Mouse (Mus musculus): ENCODE measurements around the gene Lsm12. TPM values are rescaled to one million over a fixed set of nuclear protein-coding genes. Genes with fewer than 3 reads are reported as not detected.
"Not testable (repeated sequence)": the region's sequence is repeated elsewhere in the genome, so short reads cannot be mapped to it uniquely, and the experiment has no call there.

Gene Lsm12
- polyA plus RNA-seq, 1 experiment: 39.6 TPM

DNA sequence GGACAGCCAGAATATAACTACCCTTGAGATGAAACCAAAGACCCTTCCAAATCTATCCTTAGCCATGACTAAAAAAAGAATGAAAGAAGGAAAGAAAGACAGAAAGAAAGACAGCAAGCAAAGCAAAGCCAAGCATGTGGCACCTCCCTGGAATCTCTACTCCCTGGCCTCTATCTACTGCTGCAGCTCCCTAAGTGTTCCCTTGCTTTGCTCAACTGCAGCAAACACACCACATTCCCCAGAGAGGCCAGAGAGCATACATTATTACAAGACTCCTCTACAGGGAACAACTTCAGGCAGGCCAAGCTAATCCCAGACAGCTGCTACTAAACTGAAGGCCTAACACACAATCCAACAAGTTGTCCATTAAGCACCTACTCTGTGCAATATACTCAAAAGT, 5.3 kb downstream of the Lsm12 start:
- DNase-seq: no peak
- Histone ChIP-seq H3K4me3 (ENCODE audit: insufficient read depth, low read depth, low read length) (no peak overlapping the region), H3K27me3 (replicated peaks; ENCODE audit: control insufficient read depth, insufficient read depth, low read length) (no peaks in the 10 kb centered on the region), H3K36me3 (ENCODE audit: control insufficient read depth, insufficient read depth, low read length) (peaks cover 2% of the 10 kb centered on the region), H3K4me1 (ENCODE audit: control insufficient read depth, insufficient read depth, low read length) (peaks cover 12% of the 10 kb centered on the region), H3K27ac (ENCODE audit: insufficient read depth, low read depth, low read length) (no peak overlapping the region)
- TF ChIP-seq POLR2A (IDR thresholded peaks at IDR 0.05; ENCODE audit: low read depth, low read length): no peak
- no peak for TF ChIP-seq CTCF (conservative IDR thresholded peaks at IDR 0.05; ENCODE audit: insufficient read depth, insufficient read length, low read depth, low read length)

DNA sequence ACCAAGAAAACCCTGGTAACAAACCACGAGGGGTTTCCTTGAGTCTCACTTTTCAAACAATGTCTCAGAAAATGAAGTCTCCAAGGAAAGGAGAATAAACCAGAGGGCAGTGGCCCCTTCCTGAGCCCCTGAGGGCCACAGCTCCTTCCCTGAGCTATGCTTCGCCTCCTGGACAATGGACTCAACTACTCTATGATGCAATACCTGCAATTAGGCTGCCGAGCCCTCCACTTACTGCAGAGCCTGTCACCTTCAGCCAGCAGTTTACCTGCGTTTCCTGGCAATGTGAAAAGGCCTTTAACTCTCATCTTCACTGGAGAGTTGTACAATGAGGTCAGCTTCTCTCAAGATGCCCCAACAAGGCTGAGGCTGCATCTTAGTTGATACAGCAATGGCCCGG, 16.4 kb downstream of the Lsm12 start:
- no peaks in the 10 kb centered on the region for H3K4me1 ChIP-seq (ENCODE audit: control insufficient read depth, insufficient read depth, low read length)
- no peaks in the 10 kb centered on the region for H3K27me3 ChIP-seq (replicated peaks; ENCODE audit: control insufficient read depth, insufficient read depth, low read length)
- TF ChIP-seq POLR2A (IDR thresholded peaks at IDR 0.05; ENCODE audit: low read depth, low read length) (no peak), CTCF (conservative IDR thresholded peaks at IDR 0.05; ENCODE audit: insufficient read depth, insufficient read length, low read depth, low read length) (no peak)
- no peak overlapping the region for H3K4me3 ChIP-seq (ENCODE audit: insufficient read depth, low read depth, low read length)
- no peak overlapping the region for H3K27ac ChIP-seq (ENCODE audit: insufficient read depth, low read depth, low read length)
- no peak for DNase-seq
- 80% methylated on average over 5 of the region's 5 CpGs for WGBS
- no peaks in the 10 kb centered on the region; the same call in 1 of the 2 replicates for H3K36me3 ChIP-seq (ENCODE audit: control insufficient read depth, insufficient read depth, low read length)

DNA sequence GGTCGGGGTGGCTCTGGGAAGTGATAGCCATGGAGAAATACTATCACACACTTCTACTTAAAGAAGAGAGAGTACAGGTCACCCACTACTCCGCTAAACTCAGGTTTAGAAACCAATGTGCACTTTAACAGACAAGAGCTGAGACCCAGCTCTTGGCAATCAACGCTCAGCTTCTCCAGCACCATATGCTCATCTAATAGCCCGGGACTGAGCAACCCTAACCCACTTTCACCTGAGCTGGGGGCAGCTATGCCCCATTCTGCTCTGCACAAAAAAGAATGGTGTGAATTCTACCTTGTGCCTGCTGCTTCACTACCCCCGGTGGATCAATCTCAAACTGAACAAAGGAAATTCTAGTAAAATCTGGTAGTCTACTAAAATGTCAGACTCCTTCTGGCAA, 17.6 kb downstream of the Lsm12 start:
- WGBS: 81% methylated on average over 5 of the region's 5 CpGs

DNA sequence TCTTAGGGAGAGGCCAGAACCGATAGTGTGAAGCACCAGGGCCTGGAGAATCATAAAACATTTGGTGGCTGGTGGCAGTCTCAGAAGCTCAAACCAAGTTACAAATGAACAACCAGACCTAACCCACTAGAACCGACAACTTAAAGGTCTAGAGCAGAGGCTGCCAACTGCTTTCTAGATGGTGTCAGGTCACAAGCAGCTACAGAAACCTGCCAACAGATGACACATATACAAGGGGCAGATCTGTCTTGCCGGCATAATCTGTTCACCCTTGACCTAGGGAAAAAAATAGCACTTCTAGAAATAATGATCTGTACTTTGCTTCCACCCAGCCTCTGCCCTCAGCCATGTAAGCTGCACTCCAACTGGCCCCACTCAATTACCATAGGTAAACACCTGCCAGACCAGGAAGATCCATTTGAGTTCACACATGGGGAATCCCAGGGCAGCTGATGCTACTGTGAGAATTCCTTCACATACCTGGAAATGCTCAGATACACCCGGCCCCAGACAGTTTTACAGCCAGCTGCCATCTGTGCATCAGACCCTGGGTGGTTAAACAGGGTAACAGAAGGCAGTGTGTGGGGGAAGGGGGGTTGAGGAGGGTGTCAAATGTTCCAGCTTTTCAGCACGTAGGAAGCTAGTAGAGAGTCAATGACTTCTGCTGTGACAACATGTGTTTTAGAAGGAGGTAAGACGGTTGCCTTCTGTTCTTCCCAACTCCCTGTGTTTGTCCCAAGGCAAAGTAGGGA, 18.9 kb downstream of the Lsm12 start:
- Histone ChIP-seq H3K36me3 (ENCODE audit: control insufficient read depth, insufficient read depth, low read length) (peaks cover 2% of the 10 kb centered on the region; the same call in 1 of the 2 replicates), H3K27me3 (replicated peaks; ENCODE audit: control insufficient read depth, insufficient read depth, low read length) (no peaks in the 10 kb centered on the region), H3K4me1 (ENCODE audit: control insufficient read depth, insufficient read depth, low read length) (no peaks in the 10 kb centered on the region), H3K27ac (ENCODE audit: insufficient read depth, low read depth, low read length) (no peak overlapping the region), H3K4me3 (ENCODE audit: insufficient read depth, low read depth, low read length) (no peak overlapping the region)
- DNase-seq: no peak
- WGBS: 31% methylated on average over 6 of the region's 6 CpGs
- TF ChIP-seq CTCF (conservative IDR thresholded peaks at IDR 0.05; ENCODE audit: insufficient read depth, insufficient read length, low read depth, low read length) (no peak), POLR2A (IDR thresholded peaks at IDR 0.05; ENCODE audit: low read depth, low read length) (no peak)

More for the DNA sequence above, 17.6 kb downstream of the Lsm12 start:
- Histone ChIP-seq H3K4me1 (ENCODE audit: control insufficient read depth, insufficient read depth, low read length) (no peaks in the 10 kb centered on the region), H3K27ac (ENCODE audit: insufficient read depth, low read depth, low read length) (no peak overlapping the region), H3K4me3 (ENCODE audit: insufficient read depth, low read depth, low read length) (no peak overlapping the region), H3K27me3 (replicated peaks; ENCODE audit: control insufficient read depth, insufficient read depth, low read length) (no peaks in the 10 kb centered on the region), H3K36me3 (ENCODE audit: control insufficient read depth, insufficient read depth, low read length) (no peaks in the 10 kb centered on the region; the same call in 1 of the 2 replicates)
- TF ChIP-seq POLR2A (IDR thresholded peaks at IDR 0.05; ENCODE audit: low read depth, low read length) (no peak), CTCF (conservative IDR thresholded peaks at IDR 0.05; ENCODE audit: insufficient read depth, insufficient read length, low read depth, low read length) (no peak)
- no peak for DNase-seq

DNA sequence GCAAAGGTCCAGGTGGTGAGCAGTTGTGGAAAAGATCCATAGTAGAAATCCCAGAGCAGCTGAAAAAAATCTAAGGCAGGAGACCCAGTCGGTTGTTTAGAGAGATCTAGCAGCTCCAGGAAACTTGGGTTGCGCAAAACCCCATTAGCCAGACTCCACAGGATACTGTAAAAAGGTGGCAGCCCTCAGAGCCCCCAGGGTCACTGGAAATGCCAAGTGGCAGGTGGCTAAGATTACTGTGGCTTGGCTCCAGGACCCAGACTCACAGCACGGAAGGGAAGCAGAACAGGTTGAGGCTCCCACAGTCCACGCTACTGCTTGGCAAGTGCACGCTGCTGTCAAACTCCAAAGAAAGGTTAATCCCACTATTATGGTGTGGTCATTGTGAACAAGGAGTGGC, 25.3 kb downstream of the Lsm12 start:
- no peak for DNase-seq
- H3K27me3 ChIP-seq (replicated peaks; ENCODE audit: control insufficient read depth, insufficient read depth, low read length): no peaks in the 10 kb centered on the region
- H3K27ac ChIP-seq (ENCODE audit: insufficient read depth, low read depth, low read length): no peak overlapping the region
- no peak overlapping the region for H3K4me3 ChIP-seq (ENCODE audit: insufficient read depth, low read depth, low read length)
- WGBS: 79% methylated on average over 5 of the region's 5 CpGs
- peaks cover 2% of the 10 kb centered on the region; the same call in 1 of the 2 replicates for H3K36me3 ChIP-seq (ENCODE audit: control insufficient read depth, insufficient read depth, low read length)
- TF ChIP-seq CTCF (conservative IDR thresholded peaks at IDR 0.05; ENCODE audit: insufficient read depth, insufficient read length, low read depth, low read length) (no peak), POLR2A (IDR thresholded peaks at IDR 0.05; ENCODE audit: low read depth, low read length) (no peak)
- H3K4me1 ChIP-seq (ENCODE audit: control insufficient read depth, insufficient read depth, low read length): no peaks in the 10 kb centered on the region

DNA sequence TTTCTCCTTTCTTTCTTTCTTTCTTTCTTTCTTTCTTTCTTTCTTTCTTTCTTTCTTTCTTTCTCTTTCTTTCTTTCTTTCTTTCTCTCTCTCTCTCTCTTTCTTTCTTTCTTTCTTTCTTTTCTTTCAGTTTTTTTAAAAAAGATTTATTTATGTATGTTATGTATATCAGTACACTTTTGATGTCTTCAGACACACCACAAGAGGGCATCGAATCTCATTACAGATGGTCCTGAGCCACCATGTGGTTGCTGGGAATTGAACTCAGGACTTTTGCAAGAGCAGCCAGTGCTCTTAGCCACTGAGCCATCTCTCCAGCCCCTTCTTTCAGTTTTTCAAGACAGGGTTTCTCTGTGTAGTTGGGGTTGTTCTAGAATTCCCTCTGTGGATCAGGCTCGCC, 27.1 kb downstream of the Lsm12 start:
- WGBS: 85% methylated on average over 2 of the region's 2 CpGs
- H3K27ac ChIP-seq (ENCODE audit: insufficient read depth, low read depth, low read length); H3K4me3 ChIP-seq (ENCODE audit: insufficient read depth, low read depth, low read length); H3K36me3 ChIP-seq (ENCODE audit: control insufficient read depth, insufficient read depth, low read length); DNase-seq; H3K27me3 ChIP-seq (replicated peaks; ENCODE audit: control insufficient read depth, insufficient read depth, low read length); H3K4me1 ChIP-seq (ENCODE audit: control insufficient read depth, insufficient read depth, low read length): not testable (repeated sequence)

DNA sequence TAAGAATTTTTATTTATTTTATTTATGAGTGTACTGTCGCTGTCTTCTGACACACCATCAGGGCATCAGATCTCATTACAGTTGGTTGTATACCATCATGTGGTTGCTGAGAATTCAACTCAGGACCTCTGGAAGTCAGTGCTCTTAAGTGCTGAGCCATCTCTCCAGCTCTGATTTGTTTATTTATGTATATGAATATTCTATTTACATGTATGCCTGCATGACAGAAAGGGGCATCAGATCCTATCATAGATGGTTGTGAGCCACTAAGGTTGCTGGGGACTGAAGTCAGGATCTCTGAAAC, 28.4 kb downstream of the Lsm12 start:
- H3K27ac ChIP-seq (ENCODE audit: insufficient read depth, low read depth, low read length): no peak overlapping the region

More for the DNA sequence above, 28.4 kb downstream of the Lsm12 start:
- TF ChIP-seq POLR2A (IDR thresholded peaks at IDR 0.05; ENCODE audit: low read depth, low read length) (no peak), CTCF (conservative IDR thresholded peaks at IDR 0.05; ENCODE audit: insufficient read depth, insufficient read length, low read depth, low read length) (no peak)
- Histone ChIP-seq H3K4me1 (ENCODE audit: control insufficient read depth, insufficient read depth, low read length) (no peaks in the 10 kb centered on the region), H3K27me3 (replicated peaks; ENCODE audit: control insufficient read depth, insufficient read depth, low read length) (no peaks in the 10 kb centered on the region), H3K4me3 (ENCODE audit: insufficient read depth, low read depth, low read length) (no peak overlapping the region), H3K36me3 (ENCODE audit: control insufficient read depth, insufficient read depth, low read length) (peaks cover 1% of the 10 kb centered on the region; the same call in 1 of the 2 replicates)
- WGBS: 14% methylated on average over 1 of the region's 1 CpGs
- no peak for DNase-seq
